Mouse (Mus musculus) forebrain, embryonic 12.5 days (tissue): Measurements from ENCODE around the gene Ap4b1. TPM values are rescaled to one million over a fixed set of nuclear protein-coding genes. Genes with fewer than 3 reads are reported as not detected.
"Not testable (repeated sequence)": the region's sequence is repeated elsewhere in the genome, so short reads cannot be mapped to it uniquely, and the experiment has no call there.

Source experiments
- ATAC-seq: fragments of 200-750 bp; cut with Nextera tagmentation; 2 replicates; pipeline ENCODE4 v1.8.0; 2017; ENCODE audit warnings: moderate TSS enrichment; ENCODE audit not compliant: low FRiP score
- H3K27ac ChIP-seq: fragments of 300-500 bp; sonication (generic); 2 replicates; pipeline ENCODE4 v1.5.1; 2016; ENCODE audit warnings: mild to moderate bottlenecking
- H3K27me3 ChIP-seq: fragments of 300-500 bp; sonication (generic); 2 replicates; pipeline ENCODE4 v1.6.1; 2016; ENCODE audit warnings: mild to moderate bottlenecking
- H3K36me3 ChIP-seq: fragments of 300-500 bp; sonication (generic); replicated peaks from 2 replicates; pipeline ENCODE4 v1.6.1; 2016; ENCODE audit warnings: mild to moderate bottlenecking
- H3K4me1 ChIP-seq: fragments of 300-500 bp; sonication (generic); 2 replicates; pipeline ENCODE4 v1.6.1; 2016
- H3K4me2 ChIP-seq: fragments of 300-500 bp; sonication (generic); 2 replicates; pipeline ENCODE4 v1.6.1; 2016; ENCODE audit warnings: mild to moderate bottlenecking, moderate library complexity
- H3K4me3 ChIP-seq: fragments of 300-500 bp; sonication (generic); replicated peaks from 2 replicates; pipeline ENCODE4 v1.5.1; 2016; ENCODE audit warnings: mild to moderate bottlenecking
- H3K9ac ChIP-seq: fragments of 300-500 bp; sonication (generic); 2 replicates; pipeline ENCODE4 v1.6.1; 2016; ENCODE audit warnings: mild to moderate bottlenecking
- H3K9me3 ChIP-seq: fragments of 300-500 bp; sonication (generic); 2 replicates; pipeline ENCODE4 v1.6.1; 2016
- WGBS: fragments of 180-500 bp; shearing (Covaris S2); methylation state at CpG from one replicate; pipeline ENCODE4 v1.1.7; 2016; 5-methylcytosine and 5-hydroxymethylcytosine counted together
- polyA plus RNA-seq: library from polyadenylated mRNA; unstranded; fragments of >200 nt; fragmentation: Nextera tagmentation; extraction: Ambion mirVana; gene quantifications from 2 replicates; pipeline ENCODE4 v1.2.1, GENCODE M21; 2016

Ap4b1 gene
- polyA plus RNA-seq, 1 experiment from 2014 or later, result 23.9 TPM

DNA sequence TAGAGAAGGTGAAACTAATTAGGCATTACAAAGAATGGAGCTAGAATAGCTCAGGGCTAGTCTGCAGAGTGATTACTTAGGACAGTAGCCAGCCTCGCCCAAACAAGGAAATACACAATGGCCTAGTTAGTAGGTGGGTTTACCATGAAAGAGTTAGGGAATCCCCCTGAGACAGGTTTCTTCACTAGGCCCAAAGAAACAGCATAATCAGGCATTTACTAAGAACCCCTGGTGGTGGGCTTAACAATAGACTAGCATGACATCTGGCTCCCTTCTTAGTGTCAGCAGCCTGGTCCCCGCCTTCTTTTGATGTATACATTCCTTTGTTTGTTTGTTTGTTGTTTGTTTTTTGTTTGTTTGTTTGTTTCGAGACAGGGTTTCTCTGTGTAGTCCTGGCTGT, 30.9 kb downstream of the Ap4b1 start:
- H3K36me3 ChIP-seq, H3K27me3 ChIP-seq, ATAC-seq, H3K27ac ChIP-seq, H3K4me2 ChIP-seq, H3K4me1 ChIP-seq, H3K9ac ChIP-seq, H3K4me3 ChIP-seq, H3K9me3 ChIP-seq: not testable (repeated sequence)
- 78% methylated on average over 3 of the region's 3 CpGs for WGBS

DNA sequence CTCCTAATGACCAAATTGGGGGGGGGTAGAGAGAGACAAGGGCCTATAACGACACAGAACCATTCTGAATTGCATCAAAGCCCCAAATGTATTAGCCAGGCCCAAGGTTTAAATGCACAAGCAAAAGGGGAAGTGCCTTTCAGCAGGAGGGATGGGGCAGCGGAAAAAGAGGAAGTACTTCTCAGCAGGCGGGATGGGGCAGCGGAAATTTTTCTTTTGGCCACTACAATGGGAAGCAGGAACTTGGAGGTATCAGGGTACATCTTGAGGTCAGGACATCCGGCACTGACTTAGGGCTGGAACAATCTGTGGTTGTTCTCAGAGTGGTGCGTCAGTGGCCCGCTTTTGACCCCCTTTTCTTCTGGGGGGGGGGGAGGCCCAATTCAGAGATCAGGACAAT, 31.6 kb downstream of the Ap4b1 start:
- not testable (repeated sequence) for H3K9me3 ChIP-seq, H3K27me3 ChIP-seq, H3K4me3 ChIP-seq, ATAC-seq, H3K9ac ChIP-seq, H3K4me1 ChIP-seq, H3K36me3 ChIP-seq, H3K4me2 ChIP-seq, H3K27ac ChIP-seq
- 90% methylated on average over 7 of the region's 7 CpGs for WGBS

DNA sequence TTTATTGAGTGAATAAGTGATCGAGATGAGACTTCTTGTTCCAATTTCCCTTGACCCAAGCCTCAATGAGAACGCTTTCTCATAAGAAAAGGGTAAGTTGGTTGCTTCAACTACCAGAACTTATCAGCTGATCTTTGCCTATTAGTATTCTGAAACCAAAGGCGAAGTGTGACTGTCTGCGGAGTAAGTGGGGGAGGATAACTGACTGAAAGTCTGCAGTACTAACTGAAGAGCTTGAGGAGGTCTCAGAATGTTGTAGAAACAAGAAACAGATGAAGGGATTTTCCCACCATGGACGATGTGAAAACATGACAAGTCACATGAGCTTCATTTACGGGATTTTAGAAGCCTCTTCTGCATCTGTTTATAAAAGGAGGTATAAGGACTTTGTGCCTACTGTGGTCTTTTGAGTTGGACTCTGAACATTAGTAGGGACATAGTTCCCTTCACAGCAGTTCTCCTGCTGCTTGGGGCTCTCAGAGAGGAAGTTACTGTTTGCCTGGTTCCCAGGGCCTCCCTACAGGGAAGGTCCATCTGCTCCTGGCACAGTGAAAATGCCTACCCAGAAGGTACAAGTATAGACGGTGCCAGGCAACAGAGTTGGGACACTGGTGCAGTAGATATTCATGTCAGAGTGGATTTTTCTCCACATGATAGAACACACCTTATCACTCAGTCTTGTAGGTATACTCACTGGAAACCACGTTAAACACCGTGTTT, 41.5 kb downstream of the Ap4b1 start:
- Histone ChIP-seq H3K4me3 (no peak overlapping the region), H3K36me3 (no peaks in the 10 kb centered on the region), H3K27me3 (no peaks in the 10 kb centered on the region), H3K27ac (no peak overlapping the region), H3K4me1 (no peaks in the 10 kb centered on the region), H3K4me2 (no peak overlapping the region), H3K9ac (no peak overlapping the region), H3K9me3 (no peaks in the 10 kb centered on the region)
- 81% methylated on average over 9 of the region's 9 CpGs for WGBS
- ATAC-seq, result no peak

DNA sequence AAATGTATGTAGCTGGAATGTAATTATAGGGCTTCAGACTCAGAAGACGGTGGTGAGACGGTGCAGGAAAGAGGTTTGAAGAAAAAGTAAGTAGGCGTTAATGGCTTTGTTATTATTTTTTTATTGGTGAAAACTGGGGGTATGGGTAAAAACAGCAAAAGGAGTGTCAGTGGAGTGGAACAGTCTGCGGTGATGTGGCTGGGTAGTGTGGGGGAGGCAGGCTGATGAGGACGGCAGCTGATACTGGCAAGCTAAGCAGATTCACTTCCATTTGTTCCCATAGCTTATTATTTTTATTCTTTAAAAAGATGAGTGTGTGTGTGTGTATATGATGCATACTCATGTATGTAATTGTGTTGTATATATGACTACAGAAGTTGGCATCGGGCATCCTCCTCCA, 42.2 kb downstream of the Ap4b1 start:
- no peaks in the 10 kb centered on the region for H3K9me3 ChIP-seq
- H3K4me1 ChIP-seq, result no peaks in the 10 kb centered on the region
- no peak overlapping the region for H3K27ac ChIP-seq
- no peak overlapping the region for H3K4me2 ChIP-seq
- no peak for ATAC-seq
- no peak overlapping the region for H3K9ac ChIP-seq
- H3K27me3 ChIP-seq, result no peaks in the 10 kb centered on the region
- 90% methylated on average over 6 of the region's 6 CpGs for WGBS
- H3K4me3 ChIP-seq, result no peak overlapping the region
- H3K36me3 ChIP-seq, result no peaks in the 10 kb centered on the region

DNA sequence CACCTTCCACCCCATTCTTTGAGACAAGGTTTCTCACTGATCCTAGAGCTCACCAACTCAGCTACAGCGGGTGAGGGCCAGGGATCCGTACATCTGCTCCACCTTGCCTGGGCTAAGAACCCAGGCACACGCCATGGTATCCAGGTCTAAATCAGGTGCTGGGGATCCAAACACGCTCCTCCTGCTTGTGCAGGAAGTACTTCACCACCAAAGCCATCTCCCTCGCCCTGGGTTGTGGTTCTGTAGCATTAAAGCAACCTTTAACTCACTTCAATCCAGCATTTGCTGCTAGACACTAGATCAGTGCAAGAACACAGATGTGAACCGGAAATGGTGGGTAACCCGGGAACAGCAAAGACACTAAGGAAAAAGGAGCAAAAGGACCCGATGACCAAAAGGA, 42.6 kb downstream of the Ap4b1 start:
- no peaks in the 10 kb centered on the region for H3K27me3 ChIP-seq
- no peak overlapping the region for H3K4me2 ChIP-seq
- no peaks in the 10 kb centered on the region for H3K4me1 ChIP-seq
- H3K9me3 ChIP-seq, result no peaks in the 10 kb centered on the region
- 82% methylated on average over 8 of the region's 8 CpGs for WGBS
- no peak overlapping the region for H3K9ac ChIP-seq
- no peak overlapping the region for H3K27ac ChIP-seq
- ATAC-seq, result no peak
- no peak overlapping the region for H3K4me3 ChIP-seq
- no peaks in the 10 kb centered on the region for H3K36me3 ChIP-seq

DNA sequence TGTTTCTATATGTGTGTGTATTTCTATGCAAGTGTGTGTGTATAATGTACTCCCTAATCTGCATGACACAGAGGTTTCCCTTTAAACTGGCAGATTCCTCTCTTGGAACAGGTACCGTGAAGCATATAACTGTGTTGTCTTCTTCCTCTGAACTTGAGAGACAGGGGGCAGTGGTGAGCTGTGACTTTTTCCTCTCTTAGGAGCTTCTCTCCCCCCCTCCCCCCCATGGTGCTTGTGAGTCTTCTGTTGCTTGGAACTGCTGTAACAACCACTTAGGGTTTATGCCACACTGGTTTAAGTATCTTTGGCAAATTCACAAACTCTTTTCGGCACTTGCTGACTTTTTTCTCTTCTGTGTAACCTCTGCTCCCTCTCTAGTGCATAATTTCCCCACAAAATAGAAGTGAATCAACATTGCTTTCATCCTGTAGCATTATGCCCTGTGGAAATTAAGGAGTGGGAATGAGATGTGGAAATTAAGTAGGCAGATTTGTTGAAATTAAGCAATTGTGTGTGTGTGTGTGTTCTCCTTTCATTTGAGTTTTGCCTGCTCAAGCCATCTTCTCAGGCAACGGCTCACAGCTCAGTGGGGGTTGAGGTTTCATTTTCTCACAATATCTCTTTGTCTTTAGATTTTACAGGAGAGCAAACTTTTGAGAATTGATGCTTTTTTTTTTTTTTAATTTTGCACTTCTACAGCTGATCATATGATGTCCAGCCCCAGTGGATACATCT, 43.4 kb downstream of the Ap4b1 start:
- no peaks in the 10 kb centered on the region for H3K4me1 ChIP-seq
- 65% methylated on average over 3 of the region's 3 CpGs for WGBS
- H3K27ac ChIP-seq, result no peak overlapping the region
- no peaks in the 10 kb centered on the region for H3K36me3 ChIP-seq
- H3K4me3 ChIP-seq, result no peak overlapping the region
- H3K4me2 ChIP-seq, result no peak overlapping the region
- no peak for ATAC-seq
- H3K9me3 ChIP-seq, result no peaks in the 10 kb centered on the region
- no peak overlapping the region for H3K9ac ChIP-seq
- no peaks in the 10 kb centered on the region for H3K27me3 ChIP-seq

DNA sequence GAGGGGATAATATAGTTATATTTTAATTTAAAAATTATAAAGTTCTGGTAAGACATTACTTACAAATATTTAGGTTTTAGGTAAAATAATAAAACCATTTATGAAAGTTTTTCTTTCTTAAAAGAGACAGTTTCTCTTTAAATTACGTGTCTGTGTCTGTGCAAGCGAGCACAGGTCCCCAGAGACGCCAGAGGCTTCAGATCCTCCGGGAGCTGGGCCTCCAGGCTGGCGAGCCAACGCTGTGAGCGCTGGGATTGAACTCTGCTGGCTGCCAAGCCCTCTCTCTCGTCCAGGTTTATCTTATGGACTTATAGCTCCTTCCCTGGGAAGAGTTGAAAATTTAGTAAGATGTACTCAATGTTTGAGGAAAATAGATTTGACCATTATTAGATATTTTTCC, 44.5 kb downstream of the Ap4b1 start:
- ATAC-seq, result no peak
- 73% methylated on average over 8 of the region's 8 CpGs for WGBS
- Histone ChIP-seq H3K4me3 (no peak overlapping the region), H3K9me3 (no peaks in the 10 kb centered on the region), H3K9ac (no peak overlapping the region), H3K36me3 (no peaks in the 10 kb centered on the region), H3K4me1 (no peaks in the 10 kb centered on the region), H3K27ac (no peak overlapping the region), H3K27me3 (no peaks in the 10 kb centered on the region), H3K4me2 (no peak overlapping the region)

DNA sequence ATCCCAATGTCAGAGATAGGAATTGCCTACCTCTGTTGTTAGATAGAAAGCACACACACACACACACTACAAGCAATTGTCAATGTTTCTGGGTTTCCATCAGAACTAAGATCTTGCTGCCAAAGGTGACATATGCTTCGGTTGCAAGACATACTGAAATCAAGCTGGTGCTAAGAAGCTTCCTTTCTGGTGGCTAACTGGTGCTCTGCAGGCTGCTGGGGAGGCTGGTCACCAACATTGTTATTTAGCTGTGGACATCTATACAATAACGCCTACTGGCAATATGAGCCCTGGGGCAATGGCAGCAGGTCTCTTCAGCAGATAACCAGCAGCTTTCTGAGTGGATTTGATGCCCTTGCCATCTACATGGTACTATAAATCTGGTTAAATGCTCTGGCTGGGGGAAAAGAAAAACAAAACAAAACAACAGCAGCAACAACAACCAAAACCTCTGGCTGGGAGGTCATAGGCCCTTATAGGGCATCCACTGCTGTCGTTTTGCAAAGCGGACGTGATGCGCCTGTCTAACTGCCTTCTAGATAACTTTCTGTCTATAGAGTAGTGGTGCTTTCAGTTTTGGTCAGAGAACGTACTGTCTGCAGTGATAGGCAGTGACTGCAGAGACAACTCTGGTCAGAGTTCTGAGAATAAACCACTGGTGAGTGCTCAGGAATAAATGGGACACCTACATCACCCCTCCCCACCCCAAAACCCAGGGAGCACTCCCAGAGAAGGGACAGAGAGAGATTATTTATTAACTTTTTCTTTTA, 47.9 kb downstream of the Ap4b1 start:
- Histone ChIP-seq H3K27me3 (no peaks in the 10 kb centered on the region), H3K4me3 (no peak overlapping the region), H3K4me1 (0 out of 2 replicates have a peak, but pooled peaks cover 4% of the 10 kb centered on the region), H3K9me3 (no peaks in the 10 kb centered on the region), H3K36me3 (no peaks in the 10 kb centered on the region), H3K27ac (no peak overlapping the region), H3K9ac (no peak overlapping the region), H3K4me2 (no peak overlapping the region)
- WGBS, result 93% methylated on average over 7 of the region's 7 CpGs
- no peak for ATAC-seq

DNA sequence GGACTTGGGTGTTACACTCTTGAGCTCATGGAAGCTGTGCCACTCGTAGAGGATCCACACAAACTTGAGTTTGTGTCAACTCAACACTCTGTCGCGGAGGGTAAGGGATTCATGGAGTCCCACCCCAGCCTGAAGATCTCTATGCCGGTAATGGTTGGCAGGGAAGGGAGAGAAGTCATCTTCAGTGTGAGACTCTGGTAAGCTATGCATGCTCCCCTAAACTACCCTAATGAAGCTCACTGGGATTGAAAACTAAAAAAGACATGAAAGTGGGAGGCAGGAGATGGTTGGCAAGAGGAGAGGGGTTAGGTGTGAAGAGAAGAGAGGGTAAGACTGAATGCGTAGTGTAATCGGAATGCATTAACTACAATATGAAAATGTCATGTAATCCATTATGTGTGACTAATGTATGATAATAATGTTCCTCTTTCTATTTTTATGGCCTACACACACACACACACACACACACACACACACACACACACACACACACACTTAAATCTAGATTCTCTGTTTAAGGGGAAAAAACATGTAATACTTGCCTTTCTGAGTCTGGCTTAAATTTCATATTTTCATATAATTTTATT, 48.8 kb downstream of the Ap4b1 start:
- H3K27ac ChIP-seq, result no peak overlapping the region
- 91% methylated on average over 6 of the region's 6 CpGs for WGBS
- H3K9me3 ChIP-seq, result no peaks in the 10 kb centered on the region
- no peaks in the 10 kb centered on the region for H3K36me3 ChIP-seq
- no peak overlapping the region for H3K4me2 ChIP-seq
- H3K27me3 ChIP-seq, result no peaks in the 10 kb centered on the region
- H3K9ac ChIP-seq, result no peak overlapping the region
- ATAC-seq, result no peak
- 0 out of 2 replicates have a peak, but pooled peaks cover 4% of the 10 kb centered on the region for H3K4me1 ChIP-seq
- H3K4me3 ChIP-seq, result no peak overlapping the region

DNA sequence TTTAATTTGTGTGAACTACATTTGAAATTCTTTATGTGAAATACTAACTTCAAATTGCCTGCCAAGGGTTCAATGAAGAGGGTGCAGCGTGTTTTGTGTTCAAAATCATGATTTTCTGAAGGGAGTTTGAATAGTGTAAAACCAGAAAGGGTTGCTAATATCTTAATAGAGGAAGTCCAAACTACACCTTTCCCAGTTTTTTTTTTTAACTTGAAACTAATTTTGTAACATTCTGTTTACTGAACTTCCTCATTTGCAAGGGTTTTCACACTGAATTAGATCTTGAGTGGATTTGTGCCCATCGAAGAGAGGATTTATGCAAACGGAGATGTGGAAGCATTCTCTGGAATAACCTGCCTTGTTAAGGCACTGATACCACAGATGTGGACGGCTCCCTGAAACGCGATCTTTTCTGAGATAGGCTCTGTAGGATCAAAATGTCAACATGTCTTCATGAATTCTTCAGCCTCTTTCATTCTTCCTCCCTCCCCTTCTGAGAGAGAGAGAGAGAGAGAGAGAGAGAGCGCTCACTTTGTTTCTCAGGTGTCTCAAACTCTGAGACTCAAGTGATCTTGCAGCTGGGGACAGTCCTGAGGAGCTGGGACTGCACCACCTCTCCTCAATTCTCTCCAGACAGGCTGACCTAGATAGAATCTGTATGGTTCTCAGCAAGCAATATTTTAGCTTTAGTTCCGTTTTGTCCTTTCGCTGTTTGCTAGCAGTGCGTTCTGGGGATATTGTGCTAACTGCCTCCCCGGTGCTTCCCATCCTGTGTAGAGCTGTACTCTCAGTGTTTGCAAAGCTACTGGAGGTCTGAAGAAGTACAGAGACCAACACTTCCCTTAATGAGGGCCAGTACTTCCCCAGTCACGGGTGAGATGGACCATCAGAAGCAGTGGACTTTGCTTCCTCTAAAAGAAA, 49.8 kb downstream of the Ap4b1 start, which contains the start of gene Ptpn22:
Gene Ptpn22 (plus strand): TSS at position 915 of the 921 bp plus-strand sequence.
- Histone ChIP-seq H3K9me3 (no peaks in the 10 kb centered on the region), H3K4me3 (no peak within 1 kb of the TSS), H3K36me3 (no peaks in the 10 kb centered on the region), H3K4me2 (no peak within 1 kb of the TSS), H3K9ac (no peak within 1 kb of the TSS; the same call in 1 of the 2 replicates), H3K4me1 (0 out of 2 replicates have a peak, but pooled peaks cover 4% of the 10 kb centered on the region), H3K27me3 (no peaks in the 10 kb centered on the region), H3K27ac (no peak within 1 kb of the TSS)
- WGBS, result 81% methylated on average over 12 of the region's 12 CpGs
- no peak for ATAC-seq

DNA sequence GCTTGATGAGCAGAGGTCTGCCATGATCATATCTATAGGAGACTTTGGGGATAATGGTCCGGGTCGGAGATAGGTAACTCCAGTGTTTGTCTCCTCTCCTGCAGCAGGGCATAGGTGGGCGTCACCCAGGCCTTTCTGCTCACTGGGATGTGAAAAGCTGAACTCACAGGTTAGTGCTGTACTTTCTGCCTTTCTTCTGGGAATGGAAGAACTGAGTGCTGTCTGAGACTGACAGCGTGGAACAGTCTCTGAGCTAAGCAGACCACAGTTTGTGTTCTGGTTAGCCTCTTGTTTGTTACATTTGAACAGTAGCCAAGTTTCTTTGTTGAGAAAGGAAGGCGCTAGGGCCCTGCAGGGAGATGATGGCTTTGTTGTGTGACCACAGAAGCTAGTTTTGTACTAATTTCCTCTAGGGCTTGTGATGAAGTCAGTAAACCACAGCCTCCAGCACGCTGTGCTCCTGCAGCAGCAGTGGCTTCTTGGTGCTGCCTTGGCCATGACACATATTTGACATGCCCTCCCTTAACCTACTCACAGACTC, 50.6 kb downstream of the Ap4b1 start:
- Histone ChIP-seq H3K4me3 (no peak overlapping the region), H3K9ac (no peak overlapping the region; the same call in 1 of the 2 replicates), H3K4me2 (no peak overlapping the region), H3K4me1 (0 out of 2 replicates have a peak, but pooled peaks cover 4% of the 10 kb centered on the region), H3K27ac (no peak overlapping the region), H3K27me3 (no peaks in the 10 kb centered on the region), H3K36me3 (no peaks in the 10 kb centered on the region), H3K9me3 (no peaks in the 10 kb centered on the region)
- no peak for ATAC-seq
- 79% methylated on average over 6 of the region's 6 CpGs for WGBS
